9 mouse cellular contexts compared by ENCODE assay signal in genomic region chr16:22876218-22877043, GRCm38 (mm10). TPM values are rescaled to one million over a fixed set of nuclear protein-coding genes. Genes with fewer than 3 reads are reported as not detected.
DNase-seq lines count a peak whose midpoint lies in the region; ATAC-seq and TF ChIP-seq lines count a peak whose summit lies in the region.
"Had no signal": no experiment of that assay in that cellular context is flagged by ENCODE, and none has a peak within 500 bp of the region (broad histone marks: within the 10 kb centered on the region; RNA-seq: fewer than 3 reads in every experiment).

No protein-coding gene starts in this region.

- CTCF ChIA-PET in Patski (lab: Charles Lee): interaction anchor here (1.3 to 3.4 kb wide), 4 partner anchors 36 to 170 kb away, joined by 3 to 14 read pairs (median 5); no protein-coding TSS in a partner anchor

- ATAC-seq in midbrain, embryonic 11.5 days (ENCODE audit: low FRiP score): no peak
- ATAC-seq in Patski: no peak

- intact Hi-C loops in gastrocnemius, postnatal 36 days (cut with DNase I): loop anchor here (2.0 to 5.0 kb wide), 2 partner anchors 171 to 258 kb away; no protein-coding TSS in a partner anchor
- intact Hi-C loops in left cerebral cortex, postnatal 25 days (cut with DNase I): loop anchor here (1.0 to 2.0 kb wide), 2 partner anchors 170 to 258 kb away; no protein-coding TSS in a partner anchor

- H3K9me3 ChIP-seq in midbrain, embryonic 11.5 days (ENCODE audit: control insufficient read depth, low read length): no peaks in the 10 kb centered on the region
- no peaks in the 10 kb centered on the region for H3K9me3 ChIP-seq in midbrain, embryonic 10.5 days (replicated peaks)

- no peak overlapping the region for H3K9ac ChIP-seq in midbrain, embryonic 11.5 days (ENCODE audit: low read length)

- 59% methylated on average over 9 of the region's 9 CpGs for WGBS in midbrain, embryonic 11.5 days
- WGBS in midbrain, embryonic 10.5 days: 55% methylated on average over 9 of the region's 9 CpGs

- in situ Hi-C loops in Patski (cut with MboI; ENCODE audit: low pct_unique_long_range_greater_than_20kb): loop anchor here (5.0 to 10.0 kb wide), 3 partner anchors 76 to 258 kb away; partner anchors contain the start of gene Hrg

- TF ChIP-seq CTCF in Patski (IDR thresholded peaks at IDR 0.05): peak; percentile 70

- H3K36me3 ChIP-seq in midbrain, embryonic 11.5 days (ENCODE audit: control insufficient read depth, insufficient read depth, low read length): peaks cover 3% of the 10 kb centered on the region; the same call in 1 of the 2 replicates
- peaks cover 23% of the 10 kb centered on the region for H3K36me3 ChIP-seq in midbrain, embryonic 10.5 days

- DNase-seq in gastrocnemius, postnatal 10 days: peak; percentile 38
- no peak for DNase-seq in gastrocnemius, postnatal 36 days
- DNase-seq in midbrain, embryonic 11.5 days (ENCODE audit: low spot score, missing footprints): peak; percentile 93
- no peak for DNase-seq in midbrain, embryonic 10.5 days (ENCODE audit: low spot score)
- no peak for DNase-seq in Patski (ENCODE audit: low read depth, low spot score)
- peak; percentile 22 to 25 for DNase-seq in left cerebral cortex, postnatal 25 days (ENCODE audit: low spot score in 2 of 2)
- peak; percentile 31 for DNase-seq in thymus, postnatal 14 days
- no peak for DNase-seq in gastrocnemius, postnatal 25 days

- H3K27me3 ChIP-seq in midbrain, embryonic 11.5 days (ENCODE audit: control insufficient read depth, insufficient read depth, low read length): no peaks in the 10 kb centered on the region
- no peaks in the 10 kb centered on the region for H3K27me3 ChIP-seq in midbrain, embryonic 10.5 days (ENCODE audit: low read depth, poor library complexity, severe bottlenecking)
- H3K27me3 ChIP-seq in Patski: no peaks in the 10 kb centered on the region

- H3K4me1 ChIP-seq in midbrain, embryonic 11.5 days (ENCODE audit: control insufficient read depth, insufficient read depth, low read length): peaks cover 7% of the 10 kb centered on the region
- H3K4me1 ChIP-seq in midbrain, embryonic 10.5 days: peaks cover 16% of the 10 kb centered on the region

- no peak overlapping the region for H3K4me3 ChIP-seq in midbrain, embryonic 11.5 days (ENCODE audit: low read depth, low read length)
- no peak overlapping the region for H3K4me3 ChIP-seq in midbrain, embryonic 10.5 days

- H3K27ac ChIP-seq in midbrain, embryonic 11.5 days (ENCODE audit: low read depth, low read length): no peak overlapping the region
- H3K27ac ChIP-seq in midbrain, embryonic 10.5 days (replicated peaks): no peak overlapping the region

- H3K4me2 ChIP-seq in midbrain, embryonic 11.5 days: no peak overlapping the region

- POLR2A ChIA-PET in Patski (lab: Charles Lee): no interaction called here

RNA-seq across cellular contexts. Expression of gene Ahsg, which starts 14.6 kb away (rescaled TPM):
- total RNA-seq in gastrocnemius, postnatal 10 days (2021): 10 to 100 TPM in 1 of 2 experiments, under 1 TPM in 1; 0.49 to 16.1 TPM
- under 1 TPM in 1 of 2 experiments, not detected in 1; 0.97 TPM for total RNA-seq in gastrocnemius, postnatal 36 days (2021)
- 0.14 TPM in 1 of 2 replicates, not detected in the other for polyA plus RNA-seq in midbrain, embryonic 11.5 days (2014; fragmentation: Nextera tagmentation; extraction: Ambion mirVana)
- not detected in 2 replicates for polyA plus RNA-seq in midbrain, embryonic 10.5 days (2016; fragmentation: Nextera tagmentation; extraction: Ambion mirVana)
- not detected for polyA plus RNA-seq in Patski (2021)
- total RNA-seq in left cerebral cortex, postnatal 25 days (2021): not detected
- total RNA-seq in gastrocnemius, postnatal 25 days (2021): not detected
- total RNA-seq: hematopoietic stem cell, adult 5-6 weeks had no signal

RNA-seq across cellular contexts. Expression of gene Dnajb11, which starts 18.8 kb away (rescaled TPM):
- 10 to 100 TPM; 39.5 to 43.3 TPM for total RNA-seq in gastrocnemius, postnatal 10 days (2021)
- 10 to 100 TPM; 36.3 to 36.7 TPM for total RNA-seq in gastrocnemius, postnatal 36 days (2021)
- 100 and 104 TPM in 2 replicates for polyA plus RNA-seq in midbrain, embryonic 11.5 days (2014; fragmentation: Nextera tagmentation; extraction: Ambion mirVana)
- 86.7 and 100 TPM in 2 replicates for polyA plus RNA-seq in midbrain, embryonic 10.5 days (2016; fragmentation: Nextera tagmentation; extraction: Ambion mirVana)
- 140 TPM for polyA plus RNA-seq in Patski (2021)
- 10 to 100 TPM; 78.6 to 82.0 TPM for total RNA-seq in left cerebral cortex, postnatal 25 days (2021)
- total RNA-seq in gastrocnemius, postnatal 25 days (2021): 10 to 100 TPM; 38.8 to 44.2 TPM

RNA-seq across cellular contexts. Expression of gene Tbccd1, which starts 19.0 kb away (rescaled TPM):
- 1 to 10 TPM; 8.5 to 8.6 TPM for total RNA-seq in gastrocnemius, postnatal 10 days (2021)
- 1 to 10 TPM; 4.5 to 6.4 TPM for total RNA-seq in gastrocnemius, postnatal 36 days (2021)
- 36.3 and 40.2 TPM in 2 replicates for polyA plus RNA-seq in midbrain, embryonic 11.5 days (2014; fragmentation: Nextera tagmentation; extraction: Ambion mirVana)
- polyA plus RNA-seq in midbrain, embryonic 10.5 days (2016; fragmentation: Nextera tagmentation; extraction: Ambion mirVana): 34.8 and 39.1 TPM in 2 replicates
- polyA plus RNA-seq in Patski (2021): 24.7 TPM
- total RNA-seq in left cerebral cortex, postnatal 25 days (2021): 10 to 100 TPM; 13.8 to 14.2 TPM
- 1 to 10 TPM; 5.4 to 6.8 TPM for total RNA-seq in gastrocnemius, postnatal 25 days (2021)

RNA-seq across cellular contexts. Expression of gene Fetub, which starts 41.7 kb away (rescaled TPM):
- total RNA-seq in gastrocnemius, postnatal 10 days (2021): under 1 TPM in 1 of 2 experiments, not detected in 1; 0.54 TPM
- total RNA-seq in gastrocnemius, postnatal 36 days (2021): under 1 TPM in 1 of 2 experiments, not detected in 1; 0.18 TPM
- polyA plus RNA-seq in midbrain, embryonic 11.5 days (2014; fragmentation: Nextera tagmentation; extraction: Ambion mirVana): not detected in 2 replicates
- not detected in 2 replicates for polyA plus RNA-seq in midbrain, embryonic 10.5 days (2016; fragmentation: Nextera tagmentation; extraction: Ambion mirVana)
- polyA plus RNA-seq in Patski (2021): 0.21 TPM
- not detected for total RNA-seq in left cerebral cortex, postnatal 25 days (2021)
- not detected for total RNA-seq in gastrocnemius, postnatal 25 days (2021)
- total RNA-seq: hematopoietic stem cell, adult 5-6 weeks had no signal

Comparison
In these comparisons a context has a peak if more than half of its experiments do, and no peak if none do; other contexts are left out.
1. DNase-seq: peak in gastrocnemius, postnatal 10 days (single experiment), midbrain, embryonic 11.5 days (single experiment), left cerebral cortex, postnatal 25 days (2 of 2) and thymus, postnatal 14 days (single experiment); none in gastrocnemius, postnatal 36 days (0 of 2), midbrain, embryonic 10.5 days (single experiment), Patski (single experiment) and gastrocnemius, postnatal 25 days (single experiment).